Mouse (Mus musculus) embryonic facial prominence, embryonic 11.5 days (tissue): ENCODE results near the gene Gm49396. TPM values are rescaled to one million over a fixed set of nuclear protein-coding genes. Genes with fewer than 3 reads are reported as not detected.

Source experiments
- ATAC-seq: fragments of 200-750 bp; cut with Nextera tagmentation; replicated peaks from 2 replicates; pipeline ENCODE4 v1.8.0; 2017; ENCODE audit warnings: low read depth; ENCODE audit not compliant: insufficient number of reproducible peaks, low FRiP score, low TSS enrichment
- DNase-seq: peaks from one replicate; pipeline ENCODE4 v3.0.0-alpha.2; 2015; ENCODE audit warnings: low spot score
- H3K27ac ChIP-seq: fragments of 300-500 bp; sonication (generic); replicated peaks from 2 replicates; pipeline ENCODE4 v1.5.1; 2014; ENCODE audit warnings: mild to moderate bottlenecking, low read depth, low read length, control low read depth
- H3K27me3 ChIP-seq: fragments of 300-500 bp; sonication (generic); 2 replicates; pipeline ENCODE4 v1.6.1; 2014; ENCODE audit warnings: mild to moderate bottlenecking, low read length, moderate library complexity, mixed read lengths; ENCODE audit not compliant: control insufficient read depth, insufficient read depth
- H3K36me3 ChIP-seq: fragments of 300-500 bp; sonication (generic); replicated peaks from 2 replicates; pipeline ENCODE4 v1.6.1; 2014; ENCODE audit warnings: low read depth, mild to moderate bottlenecking, low read length, moderate library complexity, mixed read lengths; ENCODE audit not compliant: control insufficient read depth, insufficient read depth
- H3K4me1 ChIP-seq: fragments of 300-500 bp; sonication (generic); 2 replicates; pipeline ENCODE4 v1.6.1; 2014; ENCODE audit warnings: low read length, mixed read lengths; ENCODE audit not compliant: control insufficient read depth, insufficient read depth
- H3K4me2 ChIP-seq: fragments of 300-500 bp; sonication (generic); 2 replicates; pipeline ENCODE4 v1.6.1; 2014; ENCODE audit warnings: low read depth, mild to moderate bottlenecking, control low read depth, low read length, moderate library complexity
- H3K4me3 ChIP-seq: fragments of 300-500 bp; sonication (generic); 2 replicates; pipeline ENCODE4 v1.5.1; 2014; ENCODE audit warnings: low read depth, low read length, control low read depth
- H3K9ac ChIP-seq: fragments of 300-500 bp; sonication (generic); replicated peaks from 2 replicates; pipeline ENCODE4 v1.6.1; 2014; ENCODE audit warnings: mild to moderate bottlenecking, control low read depth, low read length
- H3K9me3 ChIP-seq: fragments of 300-500 bp; sonication (generic); replicated peaks from 2 replicates; pipeline ENCODE4 v1.6.1; 2016; ENCODE audit warnings: mild to moderate bottlenecking, low read length, inconsistent platforms, mixed read lengths; ENCODE audit not compliant: control insufficient read depth
- WGBS: fragments of 180-500 bp; shearing (Covaris S2); extraction: QIAGEN DNeasy Blood & Tissue Kit; methylation state at CpG from one replicate; pipeline ENCODE4 v1.1.7; 2014; 5-methylcytosine and 5-hydroxymethylcytosine counted together
- polyA plus RNA-seq: library from polyadenylated mRNA; unstranded; fragments of >200 nt; fragmentation: Nextera tagmentation; extraction: Ambion mirVana; gene quantifications from 2 replicates; pipeline ENCODE4 v1.2.1, GENCODE M21; 2014

Gene Gm49396
- polyA plus RNA-seq, 1 experiment from 2014 or later: 5.9 TPM

- ATAC-seq: no peak
- Histone ChIP-seq H3K27ac (no peak overlapping the region), H3K4me2 (no peak overlapping the region), H3K27me3 (no peaks in the 10 kb centered on the region), H3K36me3 (no peaks in the 10 kb centered on the region), H3K4me3 (no peak overlapping the region), H3K4me1 (no peaks in the 10 kb centered on the region), H3K9me3 (no peaks in the 10 kb centered on the region), H3K9ac (no peak overlapping the region)
- DNase-seq: no peak
- WGBS: 75% methylated on average over 7 of the region's 7 CpGs
Measured at GRCm38 (mm10) chr7:30600651-30601050, 37.5 kb downstream of the Gm49396 start.

- Histone ChIP-seq H3K9me3 (no peaks in the 10 kb centered on the region), H3K4me1 (no peaks in the 10 kb centered on the region), H3K36me3 (no peaks in the 10 kb centered on the region), H3K4me2 (no peak overlapping the region), H3K27ac (no peak overlapping the region), H3K9ac (no peak overlapping the region), H3K27me3 (no peaks in the 10 kb centered on the region), H3K4me3 (no peak overlapping the region)
- no peak for ATAC-seq
- peak; percentile 49 for DNase-seq
- 23% methylated on average over 3 of the region's 3 CpGs for WGBS
Measured at GRCm38 (mm10) chr7:30602583-30602982, 39.4 kb downstream of the Gm49396 start.

GRCm38 (mm10) chr7:30604424-30604823 is 41.3 kb downstream of the Gm49396 start:
- Histone ChIP-seq H3K9ac (no peak overlapping the region), H3K4me3 (no peak overlapping the region), H3K27me3 (no peaks in the 10 kb centered on the region), H3K9me3 (no peaks in the 10 kb centered on the region), H3K27ac (no peak overlapping the region), H3K4me1 (no peaks in the 10 kb centered on the region), H3K4me2 (no peak overlapping the region), H3K36me3 (no peaks in the 10 kb centered on the region)
- WGBS: 49% methylated on average over 8 of the region's 8 CpGs
- ATAC-seq (no peak), DNase-seq (no peak)

- Histone ChIP-seq H3K9me3 (no peaks in the 10 kb centered on the region), H3K4me3 (no peak overlapping the region), H3K27ac (no peak overlapping the region), H3K36me3 (no peaks in the 10 kb centered on the region), H3K9ac (no peak overlapping the region), H3K27me3 (no peaks in the 10 kb centered on the region), H3K4me1 (no peaks in the 10 kb centered on the region), H3K4me2 (no peak overlapping the region)
- DNase-seq (no peak), ATAC-seq (no peak)
- WGBS: 83% methylated on average over 8 of the region's 8 CpGs
Measured at GRCm38 (mm10) chr7:30604944-30605343, 41.8 kb downstream of the Gm49396 start.

GRCm38 (mm10) chr7:30607706-30608309 is 44.7 kb downstream of the Gm49396 start:
- Histone ChIP-seq H3K9ac (no peak overlapping the region), H3K9me3 (no peaks in the 10 kb centered on the region), H3K4me2 (no peak overlapping the region), H3K4me1 (no peaks in the 10 kb centered on the region), H3K36me3 (no peaks in the 10 kb centered on the region), H3K27me3 (no peaks in the 10 kb centered on the region), H3K4me3 (no peak overlapping the region), H3K27ac (no peak overlapping the region)
- ATAC-seq: no peak; the same call in 1 of the 2 replicates
- WGBS: 31% methylated on average over 8 of the region's 8 CpGs
- peak; percentile 66 for DNase-seq

GRCm38 (mm10) chr7:30608476-30608875 is 45.3 kb downstream of the Gm49396 start:
- H3K36me3 ChIP-seq: no peaks in the 10 kb centered on the region
- no peaks in the 10 kb centered on the region for H3K9me3 ChIP-seq
- H3K27me3 ChIP-seq: no peaks in the 10 kb centered on the region
- DNase-seq (no peak), ATAC-seq (no peak)
- no peak overlapping the region for H3K4me3 ChIP-seq
- 51% methylated on average over 16 of the region's 16 CpGs for WGBS
- H3K27ac ChIP-seq: no peak overlapping the region
- H3K9ac ChIP-seq: no peak overlapping the region
- H3K4me1 ChIP-seq: no peaks in the 10 kb centered on the region
- no peak overlapping the region for H3K4me2 ChIP-seq

GRCm38 (mm10) chr7:30610043-30610442 is 46.9 kb downstream of the Gm49396 start:
- Histone ChIP-seq H3K36me3 (no peaks in the 10 kb centered on the region), H3K4me1 (no peaks in the 10 kb centered on the region), H3K27me3 (no peaks in the 10 kb centered on the region), H3K4me3 (no peak overlapping the region), H3K27ac (no peak overlapping the region), H3K9ac (no peak overlapping the region), H3K4me2 (no peak overlapping the region), H3K9me3 (no peaks in the 10 kb centered on the region)
- WGBS: 61% methylated on average over 7 of the region's 7 CpGs
- DNase-seq (no peak), ATAC-seq (no peak)

GRCm38 (mm10) chr7:30612654-30613402 is 49.7 kb downstream of the Gm49396 start, which contains the start of gene Upk1a:
TSS of gene Upk1a (minus strand) at chr7:30612847.
- 75% methylated on average over 8 of the region's 8 CpGs for WGBS
- Histone ChIP-seq H3K36me3 (peaks cover 2% of the 10 kb centered on the region; the same call in 1 of the 2 replicates), H3K9ac (no peak within 1 kb of the TSS), H3K4me1 (no peaks in the 10 kb centered on the region), H3K9me3 (no peaks in the 10 kb centered on the region), H3K4me2 (no peak within 1 kb of the TSS), H3K4me3 (no peak within 1 kb of the TSS), H3K27me3 (no peaks in the 10 kb centered on the region), H3K27ac (no peak within 1 kb of the TSS)
- ATAC-seq (0 out of 2 replicates have a peak, but pooled peaks have one; percentile 16), DNase-seq (no peak)
